Mouse (Mus musculus) kidney, adult 2 months (tissue): ENCODE data around the gene Phgr1.

ENCODE experiments used
- CTCF ChIP-seq: fragments of 200-500 bp; conservative IDR thresholded peaks from 2 replicates; pipeline ENCODE4 v1.5.1; 2011; ENCODE audit warnings: low read depth, mild to moderate bottlenecking, control low read depth, low read length, moderate library complexity, mixed read lengths; ENCODE audit not compliant: insufficient read depth, insufficient read length
- POLR2A ChIP-seq: fragments of 200-500 bp; IDR thresholded peaks from one replicate; pipeline ENCODE4 v1.6.1; 2011; ENCODE audit warnings: low read depth, low read length, control low read depth

- TF ChIP-seq CTCF (no peak), POLR2A (no peak)
Measured at GRCm38 (mm10) chr2:118763469-118763868, 9.1 kb upstream of the Phgr1 start.
